Mouse (Mus musculus) retina, adult 2 months (tissue): ENCODE measurements around the gene Prps1l3.
"Not testable (repeated sequence)": the region's sequence is repeated elsewhere in the genome, so short reads cannot be mapped to it uniquely, and the experiment has no call there.

Experiments used
- DNase-seq: peaks from one replicate; pipeline ENCODE4 v3.0.0-alpha.2; 2012; ENCODE audit warnings: low read depth, low spot score

Gene Prps1l3

GRCm38 (mm10) chr12:57230192-57230706 is at the start of gene Prps1l3, which contains the start of gene Mipol1:
Prps1l3 (plus strand) TSS chr12:57230412.
Mipol1 (plus strand) TSS chr12:57230427.
- peak; percentile 81 for DNase-seq

- no peak for DNase-seq
These were observed 45.6 kb upstream of the Prps1l3 start for GRCm38 (mm10) chr12:57184401-57185147.

- DNase-seq, result no peak
These were observed 44.7 kb upstream of the Prps1l3 start for GRCm38 (mm10) chr12:57185475-57185874.

- no peak for DNase-seq
These were observed 44.1 kb upstream of the Prps1l3 start for GRCm38 (mm10) chr12:57186126-57186525.

GRCm38 (mm10) chr12:57187032-57187431 is 43.2 kb upstream of the Prps1l3 start:
- no peak for DNase-seq

- DNase-seq, result no peak
These were observed 35.6 kb upstream of the Prps1l3 start for GRCm38 (mm10) chr12:57194609-57195008.

GRCm38 (mm10) chr12:57196286-57196607 is 34.0 kb upstream of the Prps1l3 start:
- no peak for DNase-seq

GRCm38 (mm10) chr12:57196608-57197362 is 33.4 kb upstream of the Prps1l3 start:
- no peak for DNase-seq

- DNase-seq, result no peak
These were observed 32.7 kb upstream of the Prps1l3 start, which contains the start of gene Slc25a21 for GRCm38 (mm10) chr12:57197363-57198026. Slc25a21 (minus strand) TSS chr12:57197472.

- DNase-seq, result no peak
These were observed 31.9 kb upstream of the Prps1l3 start for GRCm38 (mm10) chr12:57198269-57198668.

GRCm38 (mm10) chr12:57199427-57199826 is 30.8 kb upstream of the Prps1l3 start:
- no peak for DNase-seq

- no peak for DNase-seq
These were observed 28.3 kb upstream of the Prps1l3 start for GRCm38 (mm10) chr12:57201901-57202300.

- no peak for DNase-seq
These were observed 25.8 kb upstream of the Prps1l3 start for GRCm38 (mm10) chr12:57204276-57204851.

GRCm38 (mm10) chr12:57211353-57212311 is 18.6 kb upstream of the Prps1l3 start:
- DNase-seq, result no peak

GRCm38 (mm10) chr12:57212463-57212862 is 17.7 kb upstream of the Prps1l3 start:
- not testable (repeated sequence) for DNase-seq

GRCm38 (mm10) chr12:57226411-57226810 is 3.8 kb upstream of the Prps1l3 start:
- no peak for DNase-seq

GRCm38 (mm10) chr12:57227776-57228175 is 2.4 kb upstream of the Prps1l3 start:
- DNase-seq, result no peak

GRCm38 (mm10) chr12:57229703-57230102 is 509 bp upstream of the Prps1l3 start:
- no peak for DNase-seq

- DNase-seq, result no peak
These were observed 1.1 kb downstream of the Prps1l3 start for GRCm38 (mm10) chr12:57231085-57231875.

GRCm38 (mm10) chr12:57233386-57233785 is 3.2 kb downstream of the Prps1l3 start:
- no peak for DNase-seq
